ENCODE assay signal across 8 mouse cellular contexts in the genomic region with DNA sequence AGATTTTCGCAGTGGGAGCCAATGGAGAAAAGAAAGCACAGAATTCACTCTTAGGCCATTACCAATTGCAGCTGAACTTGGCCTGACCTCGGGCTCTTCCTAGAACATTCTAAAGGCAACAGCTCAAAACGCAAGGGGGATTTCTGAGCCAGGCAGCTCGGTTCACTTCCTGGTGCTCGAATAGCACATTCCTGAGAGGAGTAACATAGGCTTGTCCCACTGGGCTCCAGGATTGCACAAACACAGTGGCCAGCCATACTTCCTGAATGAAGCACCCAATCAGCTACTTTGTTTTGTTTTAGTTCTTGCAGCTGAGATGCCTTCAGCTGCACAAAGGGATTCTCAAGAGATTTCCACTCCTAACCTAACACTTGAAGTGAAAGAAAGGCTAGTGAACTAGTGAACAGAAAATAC. TPM values are rescaled to one million over a fixed set of nuclear protein-coding genes. Genes with fewer than 3 reads are reported as not detected.
DNase-seq lines count a peak whose midpoint lies in the region; ATAC-seq and TF ChIP-seq lines count a peak whose summit lies in the region.

No protein-coding gene starts in this region.

- DNase-seq in left cerebral cortex, adult 2 months (ENCODE audit: extremely low spot score in 1 of 2, low spot score in 2 of 2) = no peak
- no peak for DNase-seq in left cerebral cortex, postnatal 4 days
- peak; percentile 75 for DNase-seq in heart, postnatal 4 days
- peak; percentile 48 for DNase-seq in ovary, postnatal 36 days (ENCODE audit: low spot score)
- DNase-seq in spleen, adult 12 weeks (ENCODE audit: low spot score) = no peak
- no peak for DNase-seq in T-cell, adult 2 months (ENCODE audit: low spot score)

- no peaks in the 10 kb centered on the region for H3K27me3 ChIP-seq in embryonic facial prominence, embryonic 15.5 days
- H3K27me3 ChIP-seq in limb, embryonic 15.5 days = no peaks in the 10 kb centered on the region

- peak overlapping the region; percentile 64 for H3K27ac ChIP-seq in left cerebral cortex, adult 2 months
- H3K27ac ChIP-seq in embryonic facial prominence, embryonic 15.5 days (replicated peaks) = peak overlapping the region; percentile 89
- H3K27ac ChIP-seq in limb, embryonic 15.5 days = peak overlapping the region; percentile 60

- no peaks in the 10 kb centered on the region for H3K9me3 ChIP-seq in embryonic facial prominence, embryonic 15.5 days (replicated peaks)
- no peaks in the 10 kb centered on the region for H3K9me3 ChIP-seq in limb, embryonic 15.5 days

- peak overlapping the region; percentile 19 for H3K4me3 ChIP-seq in left cerebral cortex, adult 2 months
- 0 out of 2 replicates have a peak overlapping the region, but pooled peaks have one; percentile 2 for H3K4me3 ChIP-seq in embryonic facial prominence, embryonic 15.5 days (replicated peaks)
- no peak overlapping the region for H3K4me3 ChIP-seq in limb, embryonic 15.5 days

- intact Hi-C loops in left cerebral cortex, adult 2 months (cut with DNase I) = no loop called here
- intact Hi-C loops in left cerebral cortex, postnatal 4 days (cut with DNase I) = no loop called here

- ATAC-seq in embryonic facial prominence, embryonic 15.5 days (ENCODE audit: insufficient number of reproducible peaks, low FRiP score, low TSS enrichment, low read depth) = peak; percentile 68; the same call in 1 of the 2 replicates
- peak; percentile 54; the same call in 1 of the 2 replicates for ATAC-seq in limb, embryonic 15.5 days (ENCODE audit: insufficient number of reproducible peaks, low FRiP score, low TSS enrichment, low read depth)

- peaks cover 39% of the 10 kb centered on the region for H3K4me1 ChIP-seq in embryonic facial prominence, embryonic 15.5 days
- H3K4me1 ChIP-seq in limb, embryonic 15.5 days = peaks cover 24% of the 10 kb centered on the region

- H3K36me3 ChIP-seq in embryonic facial prominence, embryonic 15.5 days = no peaks in the 10 kb centered on the region
- no peaks in the 10 kb centered on the region for H3K36me3 ChIP-seq in limb, embryonic 15.5 days

- WGBS in embryonic facial prominence, embryonic 15.5 days = 20% methylated on average over 5 of the region's 5 CpGs
- WGBS in limb, embryonic 15.5 days = 32% methylated on average over 5 of the region's 5 CpGs

- no peak for TF ChIP-seq CTCF in left cerebral cortex, adult 2 months (IDR thresholded peaks at IDR 0.05)

- H3K4me2 ChIP-seq in embryonic facial prominence, embryonic 15.5 days (replicated peaks) = peak overlapping the region; percentile 27; the same call in 1 of the 2 replicates
- H3K4me2 ChIP-seq in limb, embryonic 15.5 days = no peak overlapping the region

- no peak overlapping the region for H3K9ac ChIP-seq in embryonic facial prominence, embryonic 15.5 days
- no peak overlapping the region for H3K9ac ChIP-seq in limb, embryonic 15.5 days

RNA-seq across cellular contexts. Expression of a gene that starts 40.1 kb away (rescaled TPM):
- 1,000 to 10,000 TPM; 1,405 to 1,415 TPM for total RNA-seq in left cerebral cortex, adult 2 months (2021)
- 100 to 1,000 TPM; 652 to 726 TPM for total RNA-seq in left cerebral cortex, postnatal 4 days (2021)
- 233 and 261 TPM in 2 replicates for polyA plus RNA-seq in embryonic facial prominence, embryonic 15.5 days (2015; fragmentation: Nextera tagmentation; extraction: Ambion mirVana)
- total RNA-seq in heart, postnatal 4 days (2021) = 100 to 1,000 TPM; 241 to 243 TPM
- 221 and 231 TPM in 2 replicates for polyA plus RNA-seq in limb, embryonic 15.5 days (2015; fragmentation: Nextera tagmentation; extraction: Ambion mirVana)

Comparison
In these comparisons a context has a peak if more than half of its experiments do, and no peak if none do; other contexts are left out.
1. DNase-seq: peak in heart, postnatal 4 days (single experiment) and ovary, postnatal 36 days (single experiment); none in left cerebral cortex, adult 2 months (0 of 2), left cerebral cortex, postnatal 4 days (single experiment), spleen, adult 12 weeks (single experiment) and T-cell, adult 2 months (single experiment).
2. Peak in every context shown above with its lines, with median percentiles within 50 percentile points of each other: H3K27ac ChIP-seq.